Mouse (Mus musculus) cerebellum, postnatal 36 days (tissue): ENCODE data around the gene Cps1.

Experiments used
- DNase-seq, 2 experiments: peaks; one replicate each; pipeline ENCODE4 v3.0.0; 2021 to 2022; ENCODE audit warnings: mixed read lengths in 2 of 2

Cps1 gene

GRCm38 (mm10) chr1:67235468-67236217, 112.8 kb downstream of the Cps1 start:
- DNase-seq, result no peak

DNA sequence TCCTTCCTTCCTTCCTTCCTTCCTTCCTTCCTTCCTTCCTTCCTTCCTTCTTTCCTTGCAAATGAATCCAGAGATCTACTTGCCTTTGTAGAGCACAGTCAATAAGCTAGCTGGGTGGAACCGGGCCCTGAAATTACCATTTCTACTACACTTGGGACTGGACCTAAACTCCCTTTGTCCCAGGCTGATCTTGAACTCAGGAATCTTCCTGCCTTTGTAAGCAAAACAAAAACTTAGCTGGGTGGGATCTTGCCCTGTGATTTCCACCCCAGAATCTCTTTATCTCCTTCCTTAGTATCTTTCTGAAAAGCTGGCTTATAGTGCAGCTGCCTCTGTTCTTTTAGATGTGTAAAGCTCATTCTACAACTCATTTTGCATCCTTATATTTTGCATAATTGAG, 115.6 kb downstream of the Cps1 start:
- no peak for DNase-seq

DNA sequence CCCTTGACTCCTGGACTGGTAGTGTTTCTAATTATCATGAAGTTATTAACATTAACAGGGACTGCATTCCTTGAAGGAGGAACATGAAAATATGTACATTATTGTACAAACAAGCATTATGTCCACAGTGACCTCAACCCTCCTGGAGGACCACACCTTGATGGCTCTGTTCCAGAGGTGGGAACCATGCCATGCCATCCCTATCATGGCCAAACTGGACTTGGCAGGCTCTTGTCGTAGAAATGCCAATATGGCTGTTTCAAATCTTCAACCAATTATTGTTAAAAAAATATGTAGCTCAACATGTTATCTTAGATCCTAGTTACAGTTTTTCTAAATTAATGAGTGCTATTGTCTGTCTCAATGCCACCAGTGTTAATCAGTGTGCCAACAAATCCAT, 116.1 kb downstream of the Cps1 start:
- DNase-seq, result no peak

GRCm38 (mm10) chr1:67265222-67265621, 142.4 kb downstream of the Cps1 start:
- DNase-seq, result no peak

DNA sequence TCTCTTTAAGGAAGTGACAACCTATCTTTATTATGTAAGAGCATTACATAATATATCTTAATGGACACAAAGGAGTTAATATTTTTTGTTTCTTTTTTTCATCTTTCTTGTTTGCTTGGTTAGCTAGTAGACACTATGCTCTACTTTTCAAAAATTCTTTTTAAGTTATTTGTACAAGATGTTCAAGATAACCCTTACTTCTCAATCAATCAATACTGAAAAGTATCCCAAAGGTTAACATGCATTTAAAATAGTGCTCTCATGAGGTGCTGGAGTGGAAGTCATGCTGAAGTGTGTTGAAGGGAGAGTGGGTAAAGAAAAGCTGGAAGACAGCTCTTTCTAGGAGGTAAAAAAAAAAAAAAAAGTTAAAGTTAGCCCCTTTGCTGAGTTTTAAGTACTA, 145.1 kb downstream of the Cps1 start:
- DNase-seq, result no peak

DNA sequence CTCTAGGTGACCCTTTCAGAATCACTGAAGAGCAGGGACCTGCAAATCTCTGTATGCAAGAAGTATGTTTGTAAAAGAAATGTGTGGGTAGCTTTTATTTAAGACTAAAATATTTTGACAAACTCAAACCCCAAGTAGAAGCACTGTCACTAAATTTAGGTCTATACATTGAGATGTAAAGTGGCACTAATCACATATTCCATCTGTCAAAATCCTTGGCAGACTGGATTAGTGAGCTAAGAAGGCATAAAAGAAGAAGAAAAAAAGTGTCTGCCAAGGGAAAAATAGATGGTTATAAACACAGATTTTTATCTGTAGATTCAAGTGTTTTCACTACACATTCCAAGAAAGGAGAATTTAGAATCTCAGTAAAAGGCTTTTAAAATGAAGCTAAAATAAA, 145.6 kb downstream of the Cps1 start:
- no peak for DNase-seq

DNA sequence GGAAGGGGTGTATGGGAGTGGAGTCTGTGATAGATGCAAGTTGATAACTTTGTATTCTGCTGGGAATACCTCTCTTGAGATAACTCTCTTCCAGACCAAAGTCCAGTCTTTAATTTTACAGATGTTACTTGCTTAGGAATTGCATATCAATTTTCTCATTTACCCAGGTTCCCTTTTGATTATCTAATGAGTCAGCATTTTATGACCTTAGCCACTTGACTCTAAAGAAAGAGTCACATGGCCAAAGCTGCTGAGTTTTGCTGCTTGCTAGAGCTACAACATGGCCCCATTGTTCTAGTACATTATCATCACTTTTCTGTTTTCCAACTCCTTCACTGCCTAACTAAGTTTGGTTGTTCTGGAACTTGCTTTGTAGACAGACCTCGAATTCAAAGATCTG, 153.4 kb downstream of the Cps1 start:
- no peak for DNase-seq
